Mouse (Mus musculus): ENCODE data around the gene Pdrg1.

DNA sequence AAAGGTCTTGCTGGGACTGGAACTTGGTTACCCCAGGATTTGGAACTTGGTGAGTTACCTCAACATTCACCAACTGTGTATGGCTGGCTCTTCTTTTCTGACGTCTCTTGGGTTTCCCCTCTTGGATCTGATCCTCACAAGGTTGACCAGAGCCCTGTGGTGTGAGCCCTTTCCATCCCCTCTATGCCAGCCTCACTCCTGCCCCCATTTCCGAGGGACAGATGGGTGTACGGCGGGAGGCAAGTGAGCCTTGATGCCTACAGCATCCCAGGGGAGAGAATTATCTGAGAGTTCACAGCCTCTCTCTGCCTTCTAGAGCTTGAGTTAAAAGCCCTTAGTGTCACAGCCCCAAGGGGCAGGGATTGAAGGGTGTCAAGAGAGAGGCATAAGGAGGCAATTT lies 12.3 kb upstream of the Pdrg1 start:
- TF ChIP-seq CTCF (conservative IDR thresholded peaks at IDR 0.05; ENCODE audit: low read length) (no peak), POU5F1 (IDR thresholded peaks at IDR 0.05; ENCODE audit: borderline replicate concordance, low read length) (no peak), NANOG (IDR thresholded peaks at IDR 0.05; ENCODE audit: borderline replicate concordance, low read length) (no peak)

Data from E14TG2a.4 (cell line).